Mouse (Mus musculus) liver, embryonic 15.5 days (tissue): ENCODE data around the gene Nsdhl. TPM values are rescaled to one million over a fixed set of nuclear protein-coding genes. Genes with fewer than 3 reads are reported as not detected.
A peak's percentile ranks its signal among the peaks of the same experiment; 100 is the strongest.

Experiments
- ATAC-seq: fragments of 200-750 bp; cut with Nextera tagmentation; 2 replicates; pipeline ENCODE4 v1.8.0; 2017; ENCODE audit warnings: moderate number of reproducible peaks, mild to moderate bottlenecking, moderate library complexity; ENCODE audit not compliant: insufficient read depth
- H3K27ac ChIP-seq: fragments of 300-500 bp; sonication (generic); replicated peaks from 2 replicates; pipeline ENCODE4 v1.5.1; 2015; ENCODE audit warnings: mild to moderate bottlenecking, inconsistent platforms
- H3K27me3 ChIP-seq: fragments of 300-500 bp; sonication (generic); 2 replicates; pipeline ENCODE4 v1.6.1; 2015; ENCODE audit warnings: mild to moderate bottlenecking, inconsistent platforms
- H3K36me3 ChIP-seq: fragments of 300-500 bp; sonication (generic); replicated peaks from 2 replicates; pipeline ENCODE4 v1.6.1; 2015; ENCODE audit warnings: moderate library complexity, mild to moderate bottlenecking, inconsistent platforms
- H3K4me1 ChIP-seq: fragments of 300-500 bp; sonication (generic); replicated peaks from 2 replicates; pipeline ENCODE4 v1.6.1; 2015; ENCODE audit warnings: inconsistent platforms
- H3K4me2 ChIP-seq: fragments of 300-500 bp; sonication (generic); 2 replicates; pipeline ENCODE4 v1.6.1; 2015; ENCODE audit warnings: moderate library complexity, mild to moderate bottlenecking, inconsistent platforms
- H3K4me3 ChIP-seq: fragments of 300-500 bp; sonication (generic); replicated peaks from 2 replicates; pipeline ENCODE4 v1.5.1; 2015; ENCODE audit warnings: mild to moderate bottlenecking, inconsistent platforms
- H3K9ac ChIP-seq: fragments of 300-500 bp; sonication (generic); 2 replicates; pipeline ENCODE4 v1.6.1; 2015; ENCODE audit warnings: moderate library complexity, mild to moderate bottlenecking, inconsistent platforms
- H3K9me3 ChIP-seq: fragments of 300-500 bp; sonication (generic); replicated peaks from 2 replicates; pipeline ENCODE4 v1.6.1; 2016; ENCODE audit warnings: inconsistent platforms
- WGBS: fragments of 180-500 bp; shearing (Covaris S2); methylation state at CpG from one replicate; pipeline ENCODE4 v1.1.7; 2015; ENCODE audit warnings: mixed read lengths; ENCODE audit not compliant: insufficient replicate concordance; 5-methylcytosine and 5-hydroxymethylcytosine counted together
- microRNA counts: library from miRNA; unstranded; fragments of <30 nt; microRNA quantifications from one replicate; lab custom pipeline; 2016
- microRNA-seq: library from miRNA; unstranded; fragments of <30 nt; microRNA quantifications from one replicate; pipeline ENCODE4, GENCODE M21; 2016
- polyA plus RNA-seq: library from polyadenylated mRNA; unstranded; fragments of >200 nt; fragmentation: Nextera tagmentation; extraction: Ambion mirVana; gene quantifications from 2 replicates; pipeline ENCODE4 v1.2.1, GENCODE M21; 2015

The Nsdhl gene
- polyA plus RNA-seq, 1 experiment from 2014 or later: 26.1 TPM

DNA sequence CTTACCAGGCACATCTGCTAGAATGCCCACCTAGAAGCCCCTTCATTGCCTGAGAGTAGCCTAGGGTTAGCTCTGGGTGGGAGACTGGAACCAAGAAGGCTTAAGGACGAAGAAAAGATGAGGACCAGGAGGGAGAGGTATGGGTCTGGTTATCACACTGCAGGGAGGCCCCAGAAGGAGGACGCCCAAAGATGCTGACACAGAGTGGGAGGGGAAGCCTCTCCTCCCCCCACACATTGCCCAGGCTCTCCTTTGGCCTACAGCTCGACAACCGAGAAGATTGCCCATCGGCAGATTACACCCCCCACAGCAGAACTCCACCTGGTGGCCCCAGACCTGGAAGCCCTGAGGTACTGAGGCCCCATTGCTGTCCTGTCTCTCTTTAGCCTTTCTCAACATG is 84.8 kb downstream of the Nsdhl start:
- no peaks in the 10 kb centered on the region for H3K36me3 ChIP-seq
- H3K27ac ChIP-seq: no peak overlapping the region
- peaks cover 2% of the 10 kb centered on the region for H3K27me3 ChIP-seq
- H3K9me3 ChIP-seq: no peaks in the 10 kb centered on the region
- H3K4me2 ChIP-seq: peak overlapping the region; percentile 41
- H3K4me1 ChIP-seq: peaks cover 33% of the 10 kb centered on the region
- peak; percentile 55 for ATAC-seq
- peak overlapping the region; percentile 17 for H3K4me3 ChIP-seq
- H3K9ac ChIP-seq: no peak overlapping the region
- WGBS: 58% methylated on average over 5 of the region's 5 CpGs

DNA sequence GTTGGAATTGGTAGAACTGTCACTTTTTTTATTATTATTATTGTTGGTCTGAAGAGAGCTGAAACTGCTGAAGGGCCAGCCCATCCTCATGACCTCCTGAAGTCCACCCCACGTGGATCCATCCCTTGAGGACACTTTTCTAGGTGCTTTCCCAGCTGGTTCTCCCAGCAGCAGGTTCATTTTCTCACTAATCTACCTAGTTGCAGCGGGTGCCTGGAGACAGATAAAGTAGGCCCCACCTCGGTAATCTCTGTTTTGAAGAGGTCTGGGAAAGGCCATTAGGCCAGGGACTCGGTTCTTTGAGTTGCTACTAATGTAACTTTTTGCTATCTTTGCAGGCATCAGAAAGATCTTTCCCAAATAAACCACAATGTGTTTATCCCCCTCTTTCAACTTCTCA is 87.3 kb downstream of the Nsdhl start:
- no peaks in the 10 kb centered on the region; the same call in none of the 2 replicates for H3K27me3 ChIP-seq
- H3K9me3 ChIP-seq: no peaks in the 10 kb centered on the region
- H3K4me2 ChIP-seq: peak overlapping the region; percentile 44
- 26% methylated on average over 4 of the region's 4 CpGs for WGBS
- H3K9ac ChIP-seq: no peak overlapping the region
- peak overlapping the region; percentile 78 for H3K27ac ChIP-seq
- peak; percentile 44 for ATAC-seq
- H3K4me3 ChIP-seq: no peak overlapping the region; the same call in 1 of the 2 replicates
- H3K36me3 ChIP-seq: no peaks in the 10 kb centered on the region
- H3K4me1 ChIP-seq: peaks cover 36% of the 10 kb centered on the region

DNA sequence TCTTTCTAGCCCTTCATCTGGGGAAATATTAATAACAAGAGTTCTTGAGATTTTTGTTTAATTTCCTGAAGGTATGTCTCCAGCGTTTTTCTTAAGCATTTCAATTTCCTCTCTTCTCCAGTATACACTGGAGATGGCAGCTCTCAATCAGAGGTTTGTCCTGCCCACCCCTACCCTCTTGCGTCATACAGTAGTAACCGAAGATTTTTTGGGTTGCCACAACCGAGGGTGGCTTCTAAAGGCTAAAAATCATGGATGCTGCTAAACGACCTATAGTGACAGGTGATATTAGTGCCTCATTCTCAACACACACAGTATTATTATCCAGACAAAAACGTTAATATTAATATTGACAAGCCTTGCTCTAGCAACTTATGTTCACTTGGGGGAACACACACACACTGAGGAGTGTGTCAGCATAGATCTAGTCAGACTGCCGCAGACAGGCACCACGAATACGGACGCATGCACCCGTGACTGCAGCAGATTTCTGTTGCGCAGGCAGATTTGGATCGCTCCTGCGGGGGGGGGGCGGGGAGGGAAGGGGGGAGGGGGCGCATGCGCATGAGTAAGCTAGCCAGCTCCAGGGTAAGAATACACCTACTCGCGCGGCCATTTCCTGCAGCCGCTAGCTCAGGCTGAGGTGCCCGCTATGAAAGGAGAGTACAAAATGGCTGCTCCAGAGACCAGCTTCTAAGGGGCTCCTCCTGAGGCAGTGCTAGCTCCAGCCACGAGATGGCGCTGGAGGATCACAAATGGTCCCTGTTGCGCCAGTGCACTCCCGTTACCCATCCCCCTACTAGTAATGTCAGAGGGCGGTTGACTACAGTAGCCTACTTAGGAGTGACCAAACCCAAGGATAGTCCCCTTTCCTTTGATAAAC is 89.5 kb downstream of the Nsdhl start:
- H3K9ac ChIP-seq: no peak overlapping the region
- 13% methylated on average over 26 of the region's 27 CpGs for WGBS
- no peaks in the 10 kb centered on the region for H3K27me3 ChIP-seq
- peak; percentile 92 for ATAC-seq
- H3K9me3 ChIP-seq: no peaks in the 10 kb centered on the region
- H3K4me1 ChIP-seq: peaks cover 31% of the 10 kb centered on the region
- H3K36me3 ChIP-seq: no peaks in the 10 kb centered on the region
- H3K4me3 ChIP-seq: peak overlapping the region; percentile 46
- peak overlapping the region; percentile 69 for H3K27ac ChIP-seq
- H3K4me2 ChIP-seq: peak overlapping the region; percentile 64

MicroRNA genes within 50 kb of the gene (microRNA counts, 519-probe panel; counts per million panel counts)
- microRNA mmu-miR-2137 (lab: Ali Mortazavi, UCI): 607 counts per million, percentile 1 among the panel's probes with 10 or more counts

Small RNAs within 50 kb of the gene (microRNA-seq; reads per million reads assigned to microRNA genes)
- 1.3 reads per million for gene Mir2137

Other genes starting within 250 kb of the Nsdhl start
- not detected in 2 replicates for gene Gabrq, start 93.4 kb upstream of the Nsdhl start, polyA plus RNA-seq
- 21.0 and 25.5 TPM in 2 replicates for gene Cetn2, start 146 bp upstream of the Nsdhl start, polyA plus RNA-seq
- 1.2 TPM in 2 replicates for gene Zfp185, start 68.8 kb downstream of the Nsdhl start, polyA plus RNA-seq
- 0.06 TPM in 1 of 2 replicates, not detected in the other for gene Pnma5, start 118.5 kb downstream of the Nsdhl start, polyA plus RNA-seq
- gene Pnma3, start 146.2 kb downstream of the Nsdhl start, polyA plus RNA-seq: not detected in 2 replicates
- 0.68 and 1.4 TPM in 2 replicates for gene Xlr4a, start 163.9 kb downstream of the Nsdhl start, polyA plus RNA-seq
- gene Xlr3a, start 178.5 kb downstream of the Nsdhl start, polyA plus RNA-seq: 2.4 and 3.2 TPM in 2 replicates
- gene Gm14685, start 198.5 kb downstream of the Nsdhl start, polyA plus RNA-seq: 0.12 and 0.17 TPM in 2 replicates
- gene Xlr5b, start 230.2 kb downstream of the Nsdhl start, polyA plus RNA-seq: not detected in 2 replicates
- 0.12 and 0.28 TPM in 2 replicates for gene DXBay18, start 230.9 kb downstream of the Nsdhl start, polyA plus RNA-seq